Mouse (Mus musculus): ENCODE results near the gene Myof. TPM values are rescaled to one million over a fixed set of nuclear protein-coding genes. Genes with fewer than 3 reads are reported as not detected.
A peak's percentile ranks its signal among the peaks of the same experiment; 100 is the strongest.

Gene Myof
- polyA plus RNA-seq, 1 experiment, result 7.1 TPM

DNA sequence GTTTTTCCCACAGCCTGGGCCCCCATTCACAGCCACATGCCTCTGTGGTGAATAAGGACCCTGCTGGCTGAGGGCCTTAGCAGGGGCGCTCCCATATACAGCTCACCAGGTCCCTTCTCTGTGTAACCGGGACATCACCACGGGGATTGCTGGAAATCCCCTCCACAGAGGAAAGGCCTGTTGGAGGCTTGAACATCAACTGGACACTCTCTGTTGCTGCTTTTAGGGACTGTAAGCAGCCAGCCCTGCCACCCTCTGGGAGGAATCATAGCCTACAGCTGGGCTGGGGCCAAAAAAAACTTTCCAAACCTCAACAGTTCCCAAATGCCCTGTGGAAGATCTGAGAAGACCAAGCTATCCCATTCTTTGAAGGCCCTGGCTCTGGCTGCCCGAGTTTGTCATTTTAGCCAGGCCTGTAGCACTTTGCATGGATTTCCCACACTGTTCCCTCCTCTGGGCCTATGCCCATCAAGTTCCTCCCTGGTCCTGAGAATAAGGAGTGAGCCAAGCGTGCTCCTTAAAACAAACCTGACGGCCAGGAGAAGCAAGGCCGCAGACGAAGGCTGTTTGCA lies 38.5 kb downstream of the Myof start:
- no peak for DNase-seq (ENCODE audit: extremely low spot score in 1 of 2, low spot score in 1 of 2)

DNA sequence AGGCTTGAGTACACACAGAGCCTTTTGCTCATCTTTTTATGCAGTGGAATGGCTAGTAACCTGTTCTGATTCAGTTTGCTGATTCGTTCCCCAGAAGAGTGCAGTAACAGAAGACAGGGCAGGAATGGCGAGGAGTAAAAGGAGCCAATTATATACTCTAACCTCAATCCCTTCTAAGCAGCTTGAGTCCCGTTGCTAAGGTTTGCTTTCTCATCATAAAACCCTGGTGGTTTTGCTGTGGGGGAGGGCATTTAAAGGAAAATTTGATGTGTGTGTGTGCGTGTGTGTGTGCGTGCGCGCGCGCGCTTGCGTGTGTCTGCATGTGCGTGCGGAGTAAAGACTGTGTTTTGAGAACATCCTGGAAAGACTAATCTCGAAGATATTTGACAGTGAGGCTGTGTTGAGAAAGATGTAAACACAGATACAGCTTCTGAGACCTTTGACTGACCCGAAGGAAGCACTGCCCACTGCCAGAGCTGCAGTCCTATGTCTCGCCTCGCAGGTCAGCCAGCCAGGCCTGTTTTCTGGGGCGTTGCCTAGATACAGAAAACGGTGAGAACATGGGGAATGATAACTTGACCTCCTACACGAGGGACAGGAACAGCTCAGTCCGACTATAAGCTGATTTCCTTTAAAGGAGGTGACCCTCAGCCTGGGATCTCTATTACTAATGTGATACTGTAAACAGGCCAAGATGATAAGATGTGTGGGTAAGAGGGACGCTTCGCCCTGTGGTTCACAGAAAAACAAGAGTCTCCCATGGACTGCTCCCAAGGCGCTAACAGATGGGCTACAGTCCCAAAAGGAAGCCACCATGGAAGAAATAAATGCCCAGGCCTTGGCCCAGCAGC lies 39.5 kb downstream of the Myof start:
- DNase-seq (ENCODE audit: extremely low spot score in 1 of 2, low spot score in 1 of 2), result no peak

DNA sequence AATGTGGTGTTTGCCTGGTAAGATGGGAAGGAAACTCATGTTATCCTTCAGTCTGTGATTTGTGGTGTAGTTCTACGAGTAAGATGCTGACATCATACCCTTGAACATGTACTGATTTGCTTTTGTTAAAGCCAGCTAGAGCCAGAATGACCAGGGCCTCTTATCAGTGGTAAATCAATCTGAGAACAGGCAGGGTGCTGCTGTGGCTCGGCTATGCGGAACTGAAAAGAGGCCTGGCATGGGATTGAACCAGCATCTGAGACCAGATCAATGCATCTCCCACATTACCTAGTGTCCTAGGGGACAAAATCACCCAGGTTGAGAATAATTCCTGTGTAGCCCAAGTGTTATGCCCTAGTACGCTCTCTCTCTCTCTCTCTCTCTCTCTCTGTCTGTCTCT lies 40.6 kb downstream of the Myof start:
- no peak for DNase-seq (ENCODE audit: extremely low spot score in 1 of 2, low spot score in 1 of 2)

DNA sequence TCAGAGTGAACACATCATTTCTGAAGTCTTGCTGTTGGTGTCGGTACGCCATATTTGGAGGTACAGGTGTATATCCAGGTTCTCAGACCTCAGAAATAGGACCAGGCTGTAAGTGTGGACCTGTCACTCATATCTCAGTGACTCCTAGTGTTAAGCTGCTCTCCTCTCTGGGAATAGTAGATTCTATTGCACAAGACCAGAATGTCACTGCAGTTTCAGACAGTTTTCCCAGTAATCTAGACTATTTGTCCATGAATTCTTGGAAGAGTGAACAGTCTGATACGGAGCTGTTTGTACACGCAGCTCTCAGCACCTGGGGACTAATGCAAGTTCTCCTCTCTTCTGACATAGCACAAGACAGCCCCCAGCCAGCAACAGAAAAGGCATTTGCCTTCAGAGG lies 42.4 kb downstream of the Myof start:
- no peak for DNase-seq (ENCODE audit: extremely low spot score in 1 of 2, low spot score in 1 of 2)

DNA sequence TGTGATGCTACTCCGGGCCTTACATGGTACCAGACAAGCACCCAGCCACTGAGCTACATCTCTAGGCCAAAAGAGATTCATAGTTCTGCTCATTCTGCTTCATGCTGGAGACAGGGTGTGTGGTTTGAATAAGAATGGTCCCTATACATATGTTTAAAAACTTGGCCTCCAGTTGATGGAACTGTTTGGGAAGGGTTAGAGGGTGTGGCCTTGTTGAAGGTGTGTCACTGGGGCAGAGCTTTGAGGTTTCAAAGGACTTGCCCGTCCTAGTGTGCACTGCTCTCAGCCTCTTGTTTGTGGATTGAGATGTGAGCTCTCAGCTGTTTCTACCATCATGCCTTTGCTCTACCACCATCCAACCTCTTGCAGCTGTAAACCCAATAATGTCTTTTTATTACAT lies 43.4 kb downstream of the Myof start:
- no peak for DNase-seq (ENCODE audit: extremely low spot score in 1 of 2, low spot score in 1 of 2)

- no peak for DNase-seq (ENCODE audit: extremely low spot score in 1 of 2, low spot score in 1 of 2)
Observed at GRCm38 (mm10) chr19:37994301-37994700, 49.1 kb downstream of the Myof start.

- no peak for DNase-seq (ENCODE audit: extremely low spot score in 1 of 2, low spot score in 1 of 2)
Observed at GRCm38 (mm10) chr19:37992184-37992554, 51.2 kb downstream of the Myof start.

DNA sequence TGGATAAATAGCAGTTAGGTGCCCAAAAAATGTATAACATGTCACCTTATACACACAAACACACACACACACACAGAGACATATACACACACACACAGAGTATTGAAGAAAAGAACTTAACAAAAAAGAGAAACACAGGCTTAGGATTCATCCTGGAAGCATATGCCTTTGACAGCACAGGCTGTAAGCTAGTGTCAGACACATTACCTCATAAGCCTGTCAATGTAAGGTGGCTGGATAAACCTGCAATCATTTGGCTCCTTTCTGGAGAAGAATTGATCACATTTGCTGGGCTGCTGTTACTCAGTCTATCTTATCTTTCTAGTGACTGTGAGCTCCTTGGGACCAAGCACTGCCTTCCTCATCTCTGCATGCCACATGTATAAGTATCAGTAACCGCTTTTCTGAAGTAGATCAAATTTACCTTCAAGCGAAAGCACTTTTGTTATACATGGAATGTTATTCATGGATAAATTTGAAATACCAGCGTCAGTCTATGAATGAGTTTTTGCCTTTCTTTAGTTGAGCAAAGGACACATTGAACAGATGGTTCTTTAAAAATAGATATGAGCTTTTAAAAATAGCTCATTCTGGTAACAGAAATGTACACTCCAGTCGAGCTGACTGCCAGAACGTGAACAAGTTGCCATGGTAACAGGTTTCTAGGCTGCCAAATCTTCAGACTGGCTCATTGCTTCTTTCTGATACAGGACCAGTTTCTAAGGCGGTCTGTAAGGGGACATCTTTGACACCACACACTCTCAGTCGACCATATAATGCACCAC lies 51.8 kb downstream of the Myof start:
- DNase-seq (ENCODE audit: extremely low spot score in 1 of 2, low spot score in 1 of 2), result peak; percentile 85 to 89

GRCm38 (mm10) chr19:37989971-37990370 lies 53.4 kb downstream of the Myof start:
- no peak for DNase-seq (ENCODE audit: extremely low spot score in 1 of 2, low spot score in 1 of 2)

GRCm38 (mm10) chr19:37988156-37988555 lies 55.2 kb downstream of the Myof start:
- DNase-seq (ENCODE audit: extremely low spot score in 1 of 2, low spot score in 1 of 2), result peak in 1 of 2 experiments; percentile 33

DNA sequence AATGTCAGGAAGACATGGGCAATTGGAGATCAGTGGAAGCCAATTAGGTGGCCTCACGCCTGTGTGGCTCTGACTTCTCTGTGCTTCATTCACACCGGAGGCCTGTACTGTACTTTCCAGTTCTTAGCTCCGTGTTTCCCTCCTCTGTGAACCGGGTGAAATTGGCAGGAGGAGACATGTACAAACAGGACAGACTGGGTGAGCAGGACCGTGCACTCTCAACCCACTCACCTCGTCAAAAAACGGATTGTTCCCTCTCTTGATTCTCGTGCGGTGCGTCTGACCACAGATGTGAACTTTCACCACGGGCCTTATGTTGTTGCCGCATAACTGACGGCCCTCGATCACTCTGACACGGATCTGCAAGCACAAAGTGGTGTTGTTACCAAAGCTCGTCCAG lies 57.6 kb downstream of the Myof start:
- DNase-seq (ENCODE audit: extremely low spot score in 1 of 2, low spot score in 1 of 2), result no peak

DNA sequence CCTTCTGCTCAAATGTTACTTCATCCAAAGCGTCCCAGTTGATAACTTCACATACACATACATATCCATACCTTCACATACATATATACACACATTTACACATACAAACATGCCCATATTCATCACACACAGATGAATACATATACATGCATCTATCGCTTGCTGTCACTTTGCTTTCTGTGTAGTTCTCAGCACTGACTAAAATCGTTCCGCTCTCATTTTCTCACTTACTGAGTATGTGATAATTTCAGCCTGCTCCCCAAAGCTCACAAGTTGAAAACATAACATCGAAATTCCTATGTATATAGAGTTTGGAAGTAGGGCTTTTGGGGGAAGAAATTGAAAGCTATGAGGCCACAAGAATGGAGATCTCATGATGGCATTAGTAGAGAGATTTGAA lies 67.4 kb downstream of the Myof start:
- no peak for DNase-seq (ENCODE audit: extremely low spot score in 1 of 2, low spot score in 1 of 2)

DNA sequence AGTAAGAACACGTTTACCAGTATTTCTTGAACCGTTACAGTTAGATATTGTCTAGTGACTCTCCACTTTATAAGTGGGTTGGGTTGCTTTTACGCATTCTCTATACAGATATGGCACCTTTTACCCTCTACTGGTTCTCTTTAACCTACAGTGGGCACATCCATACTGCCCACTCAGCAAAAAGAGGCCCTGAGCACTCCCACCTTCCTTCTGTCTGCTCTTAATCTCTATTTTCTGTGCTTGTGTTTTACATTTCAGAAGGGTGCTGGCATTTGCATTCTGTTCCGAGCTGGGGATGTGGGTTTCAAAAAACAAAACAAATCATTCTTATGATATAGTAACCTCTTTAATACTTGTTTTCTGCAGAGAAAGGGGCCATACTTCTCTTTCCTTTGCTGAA lies 72.8 kb downstream of the Myof start:
- DNase-seq (ENCODE audit: extremely low spot score in 1 of 2, low spot score in 1 of 2), result no peak

GRCm38 (mm10) chr19:37970004-37970403 lies 73.4 kb downstream of the Myof start:
- no peak for DNase-seq (ENCODE audit: extremely low spot score in 1 of 2, low spot score in 1 of 2)

DNA sequence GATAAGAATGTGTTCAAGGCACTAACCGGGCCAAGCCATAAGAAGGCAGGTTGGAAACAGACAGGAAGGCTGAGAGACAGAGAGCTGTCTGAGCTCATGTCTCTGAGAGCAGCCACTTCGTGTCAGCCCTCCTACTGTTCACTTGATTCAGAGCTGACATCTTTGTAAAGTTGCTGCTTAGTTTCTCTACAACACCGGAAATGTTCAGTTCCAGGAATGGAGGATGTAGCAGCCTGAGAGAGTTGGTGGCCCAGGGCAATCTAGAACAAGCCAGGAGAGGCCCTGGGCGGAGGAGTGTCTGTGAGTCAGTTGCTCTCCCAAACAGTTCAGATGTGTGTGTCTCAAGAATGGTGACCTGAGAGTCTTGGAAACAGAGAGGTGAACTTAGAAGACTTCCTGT lies 77.5 kb downstream of the Myof start:
- no peak for DNase-seq (ENCODE audit: extremely low spot score in 1 of 2, low spot score in 1 of 2)

DNA sequence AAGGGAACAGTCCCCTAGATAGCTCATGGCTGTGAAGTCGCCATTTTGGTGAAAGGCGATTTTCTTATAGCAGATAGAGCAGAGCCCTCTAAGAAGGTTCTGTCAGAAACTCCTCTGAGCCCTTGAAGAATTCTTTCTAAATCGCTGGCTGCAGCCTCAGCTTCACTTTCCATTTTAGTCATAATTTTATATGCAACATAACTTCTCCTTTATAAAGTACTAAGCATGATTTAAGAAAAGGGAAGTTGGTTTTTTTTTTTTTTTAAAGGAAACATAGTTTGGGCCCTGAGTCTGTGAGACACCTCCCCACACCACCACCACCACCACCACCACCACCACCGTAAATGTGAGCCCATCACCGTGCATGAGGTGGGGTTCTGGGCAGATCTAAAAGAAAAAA lies 80.0 kb downstream of the Myof start:
- DNase-seq (ENCODE audit: extremely low spot score in 1 of 2, low spot score in 1 of 2), result no peak

DNA sequence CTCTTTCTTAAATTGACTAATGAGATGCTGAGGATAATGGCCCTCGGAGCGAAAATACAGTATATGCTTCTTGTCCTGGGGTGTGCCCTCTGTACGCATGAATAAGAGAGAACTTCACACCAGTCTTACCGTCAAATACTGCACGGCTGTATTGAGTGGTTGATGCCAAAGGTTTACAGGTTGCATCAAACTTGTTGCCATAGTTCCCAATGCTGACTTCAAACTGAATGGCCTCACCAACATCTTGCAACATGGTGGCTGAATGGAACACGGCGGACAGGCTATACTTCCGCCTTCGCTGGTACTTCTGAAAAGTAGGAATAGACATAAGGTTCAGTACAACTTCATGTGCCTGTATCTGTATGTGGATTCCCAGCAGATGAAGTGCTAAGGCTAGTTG lies 82.6 kb downstream of the Myof start:
- DNase-seq (ENCODE audit: extremely low spot score in 1 of 2, low spot score in 1 of 2), result no peak

DNA sequence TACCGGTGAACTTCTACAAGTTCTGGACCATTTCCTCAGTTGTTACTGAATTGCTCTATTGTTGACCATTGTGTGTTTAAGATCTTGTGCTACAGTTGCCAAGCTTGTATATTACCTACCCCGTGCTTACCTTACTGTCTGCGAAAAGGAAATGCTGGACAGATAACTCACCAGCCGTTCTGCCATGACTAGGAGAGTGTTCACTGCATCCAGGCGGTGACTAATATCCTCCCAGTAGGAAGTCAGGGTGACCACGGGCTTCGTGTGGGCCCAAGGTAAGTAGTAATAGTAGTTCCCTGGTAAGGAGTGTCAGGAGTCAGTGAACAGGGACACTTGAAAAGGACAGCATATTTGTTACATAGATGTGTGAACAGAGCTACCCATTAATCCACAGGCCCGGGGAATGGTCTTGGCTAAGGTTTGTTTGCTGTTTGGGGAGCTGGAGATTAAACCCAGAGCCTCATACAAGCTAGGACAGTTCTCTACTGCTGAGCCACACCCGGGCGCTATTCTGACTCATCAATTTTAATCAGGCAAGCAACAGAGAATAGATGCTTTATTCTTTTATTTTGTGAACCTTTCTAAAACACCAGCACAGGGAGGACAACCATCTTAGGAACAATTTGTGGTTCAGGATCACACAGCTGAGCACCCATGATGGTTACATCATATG lies 83.7 kb downstream of the Myof start:
- DNase-seq (ENCODE audit: extremely low spot score in 1 of 2, low spot score in 1 of 2), result no peak

GRCm38 (mm10) chr19:37959076-37959475 lies 84.3 kb downstream of the Myof start:
- no peak for DNase-seq (ENCODE audit: extremely low spot score in 1 of 2, low spot score in 1 of 2)

- no peak for DNase-seq (ENCODE audit: extremely low spot score in 1 of 2, low spot score in 1 of 2)
Observed at GRCm38 (mm10) chr19:37957256-37957655, 86.1 kb downstream of the Myof start.

- no peak for DNase-seq (ENCODE audit: extremely low spot score in 1 of 2, low spot score in 1 of 2)
Observed at GRCm38 (mm10) chr19:37956006-37956405, 87.4 kb downstream of the Myof start.
